Mouse (Mus musculus) left cerebral cortex, adult 18-20 months (tissue): ENCODE data around the gene Gm9964. TPM values are rescaled to one million over a fixed set of nuclear protein-coding genes. Genes with fewer than 3 reads are reported as not detected.

Experiments
- DNase-seq, 2 experiments: peaks; one replicate each; pipeline ENCODE4 v3.0.0; 2021 to 2022; ENCODE audit warnings: low spot score in 2 of 2, mixed read lengths in 1 of 2
- total RNA-seq, 2 experiments: library from RNA; stranded (reverse); gene quantifications; 2 replicates each; pipeline ENCODE4 v1.2.3; 2021

Gene Gm9964
- total RNA-seq, 2 experiments from 2014 or later = 0.49 TPM; not detected in 1

- peak; percentile 89 to 90 for DNase-seq
Measured at GRCm38 (mm10) chr11:79254391-79255098, 42.2 kb downstream of the Gm9964 start, which contains the start of gene Wsb1. Gene Wsb1, minus strand, starts transcription at chr11:79254671.

GRCm38 (mm10) chr11:79253542-79254390 is 42.9 kb downstream of the Gm9964 start:
- DNase-seq = peak; percentile 31 to 40

GRCm38 (mm10) chr11:79252881-79253541 is 43.7 kb downstream of the Gm9964 start:
- no peak for DNase-seq

Other genes with a start within 250 kb of the Gm9964 start
- gene Ksr1, start 150.5 kb downstream of the Gm9964 start, total RNA-seq = 10 to 100 TPM; 49.8 to 50.3 TPM
- gene Wsb1, start 42.2 kb downstream of the Gm9964 start, total RNA-seq = 10 to 100 TPM; 81.2 to 81.9 TPM
- 100 to 1,000 TPM; 121 to 123 TPM for gene Nf1, start 42.8 kb upstream of the Gm9964 start, total RNA-seq
- gene Omg, start 207.2 kb upstream of the Gm9964 start, total RNA-seq = 100 to 1,000 TPM in 1 of 2 experiments, 10 to 100 TPM in 1; 96.8 to 101 TPM
- gene Evi2b, start 226.9 kb upstream of the Gm9964 start, total RNA-seq = under 1 TPM; 0.59 to 0.74 TPM
- gene Evi2, start 233.7 kb upstream of the Gm9964 start, total RNA-seq = not detected
- gene Evi2a, start 233.7 kb upstream of the Gm9964 start, total RNA-seq = 10 to 100 TPM; 14.1 to 20.0 TPM